Mouse (Mus musculus) left cerebral cortex, postnatal 4 days (tissue): ENCODE data around the gene Gm3099. TPM values are rescaled to one million over a fixed set of nuclear protein-coding genes. Genes with fewer than 3 reads are reported as not detected.
"Not testable (repeated sequence)": the region's sequence is repeated elsewhere in the genome, so short reads cannot be mapped to it uniquely, and the experiment has no call there.

Source experiments
- DNase-seq: peaks from one replicate; pipeline ENCODE4 v3.0.0-alpha.2; 2022
- intact Hi-C: fragments of 180-260 bp; cut with DNase I; formaldehyde crosslinking; loops from one replicate; pipeline ENCODE4 v1.15.1; 2025
- total RNA-seq, 2 experiments: library from RNA; stranded (reverse); gene quantifications; 2 replicates each; pipeline ENCODE4 v1.2.3; 2021

The Gm3099 gene
- total RNA-seq, result not detected

DNA sequence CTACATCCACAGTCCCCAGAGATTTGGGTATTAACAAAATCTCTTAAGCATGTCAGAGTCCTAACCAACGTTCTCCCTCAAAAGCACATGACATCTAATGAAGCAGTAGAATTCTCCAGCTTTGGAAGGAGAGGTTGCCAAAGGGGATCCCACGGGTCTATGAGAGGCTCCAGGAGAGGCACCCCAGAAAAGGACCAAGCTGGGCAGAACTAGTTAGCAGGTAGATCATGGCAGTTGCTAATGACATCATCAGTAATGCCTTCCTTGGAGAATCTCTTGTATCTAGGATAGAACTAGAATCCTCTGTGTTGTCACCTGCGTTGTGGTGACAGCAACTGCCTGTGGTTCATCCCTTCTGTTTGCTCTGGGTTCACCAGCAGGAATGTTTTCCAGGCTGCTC lies at the start of gene Gm3099:
TSS of gene Gm3099 (plus strand) at position 301 of the 400 bp plus-strand sequence.
- DNase-seq, intact Hi-C loops: not testable (repeated sequence)

DNA sequence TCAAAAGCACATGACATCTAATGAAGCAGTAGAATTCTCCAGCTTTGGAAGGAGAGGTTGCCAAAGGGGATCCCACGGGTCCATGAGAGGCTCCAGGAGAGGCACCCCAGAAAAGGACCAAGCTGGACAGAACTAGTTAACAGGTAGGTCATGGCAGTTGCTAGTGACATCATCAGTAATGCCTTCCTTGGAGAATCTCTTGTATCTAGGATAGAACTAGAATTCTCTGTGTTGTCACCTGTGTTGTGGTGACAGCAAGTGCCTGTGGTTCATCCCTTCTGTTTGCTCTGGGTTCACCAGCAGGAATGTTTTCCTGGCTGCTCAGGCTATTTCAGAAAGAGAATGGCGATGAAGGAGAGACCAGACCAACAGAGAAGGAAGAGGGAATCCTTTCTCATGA lies 34.9 kb upstream of the Gm3099 start, which contains the start of gene Gm3095:
TSS of gene Gm3095 (plus strand) at position 301 of the 400 bp plus-strand sequence.
- intact Hi-C loops, DNase-seq: not testable (repeated sequence)

DNA sequence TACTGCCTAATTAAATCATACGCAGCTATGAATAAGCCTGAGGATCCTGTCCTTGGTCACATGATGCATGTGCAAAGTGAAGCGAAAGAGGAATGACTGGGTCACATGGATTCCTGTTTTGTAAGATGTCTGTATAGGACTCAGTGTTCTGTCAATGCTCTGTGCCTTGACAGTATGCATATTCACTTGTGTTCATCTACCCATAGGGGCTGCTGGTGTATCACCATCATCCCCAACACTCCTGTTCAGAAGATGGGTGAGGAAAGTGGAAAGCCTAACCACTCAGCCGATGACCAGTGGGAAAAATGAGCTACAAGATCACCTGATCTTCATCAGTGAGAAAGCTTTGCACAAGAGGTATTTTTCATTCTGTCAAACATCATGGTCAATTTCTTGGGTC lies 25.4 kb downstream of the Gm3099 start, which contains the start of gene Gm5796:
TSS of gene Gm5796 (plus strand) at position 301 of the 400 bp plus-strand sequence.
- intact Hi-C loops, result not testable (repeated sequence)

More for the DNA sequence above, 25.4 kb downstream of the Gm3099 start, which contains the start of gene Gm5796:
- not testable (repeated sequence) for DNase-seq

Other genes with a start within 250 kb of the Gm3099 start
- 1 to 10 TPM; 5.3 to 8.6 TPM for gene Gm3002, start 188.3 kb upstream of the Gm3099 start, total RNA-seq
- not detected for gene Gm3033, start 152.1 kb upstream of the Gm3099 start, total RNA-seq
- gene Gm2916, start 114.2 kb upstream of the Gm3099 start, total RNA-seq, result not detected
- gene Gm3029, start 66.6 kb upstream of the Gm3099 start, total RNA-seq, result not detected
- gene Gm3095, start 34.8 kb upstream of the Gm3099 start, total RNA-seq, result 1 to 10 TPM; 1.0 to 1.2 TPM
- gene Gm5796, start 25.5 kb downstream of the Gm3099 start, total RNA-seq, result 10 to 100 TPM; 27.3 to 27.4 TPM
- gene Gm3115, start 85.7 kb downstream of the Gm3099 start, total RNA-seq, result 1 to 10 TPM; 1.0 to 1.1 TPM
- 10 to 100 TPM; 20.5 to 23.2 TPM for gene Gm8108, start 112.1 kb downstream of the Gm3099 start, total RNA-seq
- not detected for gene Gm3127, start 166.6 kb downstream of the Gm3099 start, total RNA-seq
- 10 to 100 TPM in 1 of 2 experiments, 1 to 10 TPM in 1; 6.0 to 10.7 TPM for gene Gm2974, start 184.2 kb downstream of the Gm3099 start, total RNA-seq